19 mouse cellular contexts compared by ENCODE assay signal in the genomic region with DNA sequence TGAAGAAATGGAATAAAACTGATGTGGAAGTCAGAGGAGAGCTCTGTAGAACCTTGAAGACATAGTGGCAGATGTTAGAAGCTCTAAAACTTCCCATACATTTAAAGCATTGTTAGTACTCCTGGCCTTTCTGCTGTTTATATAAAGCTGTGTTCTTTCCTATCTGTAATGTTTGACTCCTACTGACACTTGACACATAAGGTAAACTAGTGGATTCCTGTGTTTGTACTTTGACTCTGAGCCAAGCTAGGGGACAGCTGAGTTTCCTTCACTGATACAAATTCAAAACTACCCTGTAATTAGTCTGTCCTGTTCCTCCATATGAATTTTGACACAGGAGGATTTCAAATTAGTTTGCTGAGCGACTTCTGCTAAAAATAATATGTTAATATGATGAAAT. TPM values are rescaled to one million over a fixed set of nuclear protein-coding genes. Genes with fewer than 3 reads are reported as not detected.
A peak's percentile ranks its signal among the peaks of the same experiment; 100 is the strongest.
DNase-seq lines count a peak whose midpoint lies in the region; ATAC-seq and TF ChIP-seq lines count a peak whose summit lies in the region.
"Had no signal": no experiment of that assay in that cellular context is flagged by ENCODE, and none has a peak within 500 bp of the region (broad histone marks: within the 10 kb centered on the region; RNA-seq: fewer than 3 reads in every experiment).

No protein-coding gene starts in this region.

- no peak for ATAC-seq in intestine, embryonic 14.5 days (replicated peaks; ENCODE audit: low FRiP score, low TSS enrichment, low read depth)
- ATAC-seq in intestine, postnatal 0 days, result no peak
- ATAC-seq in lung, embryonic 15.5 days (ENCODE audit: borderline replicate concordance, extremely low read depth, low FRiP score, low TSS enrichment), result no peak
- ATAC-seq in intestine, embryonic 16.5 days, result peak; percentile 47; the same call in 1 of the 2 replicates
- ATAC-seq in hindbrain, embryonic 13.5 days (ENCODE audit: low FRiP score), result no peak
- ATAC-seq: CD4-positive, CD25-positive, alpha-beta regulatory T cell, adult 4 months; forebrain, embryonic 15.5 days had no signal

- no peak for TF ChIP-seq CTCF in intestine, postnatal 0 days (IDR thresholded peaks at IDR 0.05; ENCODE audit: low read depth)

- 0 out of 2 replicates have a peak overlapping the region, but pooled peaks have one; percentile 38 for H3K27ac ChIP-seq in intestine, embryonic 14.5 days (ENCODE audit: low read depth)
- H3K27ac ChIP-seq in intestine, postnatal 0 days (ENCODE audit: low read depth, low read length), result no peak overlapping the region
- peak overlapping the region; percentile 44; the same call in 1 of the 2 replicates for H3K27ac ChIP-seq in lung, embryonic 15.5 days
- no peak overlapping the region for H3K27ac ChIP-seq in intestine, embryonic 16.5 days (ENCODE audit: low read length)
- H3K27ac ChIP-seq in hindbrain, embryonic 13.5 days, result no peak overlapping the region
- H3K27ac ChIP-seq: forebrain, embryonic 15.5 days; heart, embryonic 10.5 days; hindbrain, embryonic 14.5 days had no signal

- no peak overlapping the region for H3K4me3 ChIP-seq in intestine, embryonic 14.5 days (ENCODE audit: low read depth, low read length)
- H3K4me3 ChIP-seq in intestine, postnatal 0 days (ENCODE audit: low read depth, low read length), result no peak overlapping the region
- no peak overlapping the region for H3K4me3 ChIP-seq in lung, embryonic 15.5 days
- no peak overlapping the region for H3K4me3 ChIP-seq in intestine, embryonic 16.5 days (ENCODE audit: low read length)
- no peak overlapping the region for H3K4me3 ChIP-seq in hindbrain, embryonic 13.5 days
- H3K4me3 ChIP-seq: embryonic facial prominence, embryonic 12.5 days; forebrain, embryonic 15.5 days; heart, embryonic 10.5 days had no signal

- no peak overlapping the region for H3K9ac ChIP-seq in intestine, embryonic 14.5 days (ENCODE audit: low read length)
- no peak overlapping the region for H3K9ac ChIP-seq in intestine, postnatal 0 days (ENCODE audit: low read depth, low read length)
- H3K9ac ChIP-seq in lung, embryonic 15.5 days, result no peak overlapping the region
- no peak overlapping the region for H3K9ac ChIP-seq in intestine, embryonic 16.5 days (ENCODE audit: low read depth, low read length)
- no peak overlapping the region for H3K9ac ChIP-seq in hindbrain, embryonic 13.5 days
- H3K9ac ChIP-seq: embryonic facial prominence, embryonic 12.5 days; forebrain, embryonic 15.5 days; hindbrain, embryonic 14.5 days had no signal

- H3K27me3 ChIP-seq in intestine, embryonic 14.5 days (replicated peaks; ENCODE audit: control insufficient read depth, insufficient read depth, low read length), result no peaks in the 10 kb centered on the region
- H3K27me3 ChIP-seq in intestine, postnatal 0 days (replicated peaks; ENCODE audit: control insufficient read depth, insufficient read depth, low read length), result no peaks in the 10 kb centered on the region
- no peaks in the 10 kb centered on the region for H3K27me3 ChIP-seq in lung, embryonic 15.5 days
- no peaks in the 10 kb centered on the region for H3K27me3 ChIP-seq in intestine, embryonic 16.5 days (replicated peaks; ENCODE audit: control insufficient read depth, insufficient read depth, low read length)
- no peaks in the 10 kb centered on the region for H3K27me3 ChIP-seq in hindbrain, embryonic 13.5 days
- H3K27me3 ChIP-seq: embryonic facial prominence, embryonic 12.5 days; forebrain, embryonic 15.5 days had no signal

- no peaks in the 10 kb centered on the region for H3K36me3 ChIP-seq in intestine, embryonic 14.5 days (ENCODE audit: control insufficient read depth, insufficient read depth, low read length)
- H3K36me3 ChIP-seq in intestine, postnatal 0 days (ENCODE audit: control insufficient read depth, insufficient read depth), result no peaks in the 10 kb centered on the region
- no peaks in the 10 kb centered on the region for H3K36me3 ChIP-seq in lung, embryonic 15.5 days
- H3K36me3 ChIP-seq in intestine, embryonic 16.5 days (ENCODE audit: control insufficient read depth, insufficient read depth, low read length), result no peaks in the 10 kb centered on the region
- H3K36me3 ChIP-seq in hindbrain, embryonic 13.5 days, result no peaks in the 10 kb centered on the region
- H3K36me3 ChIP-seq: embryonic facial prominence, embryonic 12.5 days; forebrain, embryonic 15.5 days; heart, embryonic 10.5 days had no signal

- 19% methylated on average over 1 of the region's 1 CpGs for WGBS in intestine, embryonic 14.5 days
- WGBS in intestine, postnatal 0 days, result 48% methylated on average over 1 of the region's 1 CpGs
- WGBS in lung, embryonic 15.5 days, result 34% methylated on average over 1 of the region's 1 CpGs
- WGBS in intestine, embryonic 16.5 days, result 37% methylated on average over 1 of the region's 1 CpGs
- 70% methylated on average over 1 of the region's 1 CpGs for WGBS in hindbrain, embryonic 13.5 days

- peaks cover 14% of the 10 kb centered on the region; the same call in 1 of the 2 replicates for H3K4me1 ChIP-seq in intestine, embryonic 14.5 days (replicated peaks; ENCODE audit: control insufficient read depth, insufficient read depth, low read length)
- H3K4me1 ChIP-seq in intestine, postnatal 0 days (replicated peaks; ENCODE audit: control insufficient read depth, insufficient read depth, low read length), result no peaks in the 10 kb centered on the region
- peaks cover 29% of the 10 kb centered on the region for H3K4me1 ChIP-seq in lung, embryonic 15.5 days
- peaks cover 9% of the 10 kb centered on the region for H3K4me1 ChIP-seq in intestine, embryonic 16.5 days (ENCODE audit: control insufficient read depth, insufficient read depth, low read length)
- H3K4me1 ChIP-seq in hindbrain, embryonic 13.5 days (replicated peaks), result peaks cover 6% of the 10 kb centered on the region; the same call in 1 of the 2 replicates
- H3K4me1 ChIP-seq: forebrain, embryonic 15.5 days had no signal

- no peak overlapping the region for H3K4me2 ChIP-seq in intestine, embryonic 14.5 days (ENCODE audit: low read length)
- H3K4me2 ChIP-seq in intestine, postnatal 0 days (replicated peaks; ENCODE audit: low read depth), result no peak overlapping the region
- H3K4me2 ChIP-seq in lung, embryonic 15.5 days, result no peak overlapping the region
- H3K4me2 ChIP-seq in intestine, embryonic 16.5 days (ENCODE audit: low read depth, low read length), result no peak overlapping the region
- H3K4me2 ChIP-seq in hindbrain, embryonic 13.5 days, result no peak overlapping the region
- H3K4me2 ChIP-seq: embryonic facial prominence, embryonic 12.5 days; forebrain, embryonic 15.5 days; hindbrain, embryonic 14.5 days had no signal

- no peak for DNase-seq in intestine, embryonic 14.5 days (ENCODE audit: low spot score)
- no peak for DNase-seq in lung, postnatal 14 days
- peak; percentile 53 for DNase-seq in lung, postnatal 25 days (ENCODE audit: low spot score)
- DNase-seq in B cell, adult 2 months, result no peak
- DNase-seq: adrenal gland, adult 8-10 months; adrenal gland, postnatal 36 days; cerebellum, adult 11 months; cerebellum, adult 9-10 months; heart, postnatal 14 days had no signal

- H3K9me3 ChIP-seq in intestine, embryonic 14.5 days (ENCODE audit: control insufficient read depth, low read length), result no peaks in the 10 kb centered on the region
- no peaks in the 10 kb centered on the region for H3K9me3 ChIP-seq in intestine, postnatal 0 days (ENCODE audit: control insufficient read depth)
- no peaks in the 10 kb centered on the region for H3K9me3 ChIP-seq in lung, embryonic 15.5 days
- H3K9me3 ChIP-seq in intestine, embryonic 16.5 days (ENCODE audit: control insufficient read depth, low read length), result no peaks in the 10 kb centered on the region
- H3K9me3 ChIP-seq in hindbrain, embryonic 13.5 days, result no peaks in the 10 kb centered on the region
- H3K9me3 ChIP-seq: embryonic facial prominence, embryonic 12.5 days; forebrain, embryonic 15.5 days; G1E; heart, embryonic 10.5 days had no signal

RNA-seq across cellular contexts. Expression of a gene that starts 27.5 kb away (rescaled TPM):
- polyA plus RNA-seq in intestine, embryonic 14.5 days (2014; fragmentation: Nextera tagmentation; extraction: Ambion mirVana), result 115 and 128 TPM in 2 replicates
- polyA plus RNA-seq in intestine, postnatal 0 days (2015; fragmentation: Nextera tagmentation; extraction: Ambion mirVana), result 50.8 and 62.2 TPM in 2 replicates
- polyA plus RNA-seq in lung, embryonic 15.5 days (2015; fragmentation: Nextera tagmentation; extraction: Ambion mirVana), result 212 and 239 TPM in 2 replicates
- 88.9 and 99.0 TPM in 2 replicates for polyA plus RNA-seq in intestine, embryonic 16.5 days (2015; fragmentation: Nextera tagmentation; extraction: Ambion mirVana)
- 224 and 230 TPM in 2 replicates for polyA plus RNA-seq in hindbrain, embryonic 13.5 days (2015; fragmentation: Nextera tagmentation; extraction: Ambion mirVana)

Comparison
In these comparisons a context has a peak if more than half of its experiments do, and no peak if none do; other contexts are left out.
1. H3K27ac ChIP-seq: peak in intestine, embryonic 14.5 days (single experiment) and lung, embryonic 15.5 days (single experiment); none in intestine, postnatal 0 days (single experiment), intestine, embryonic 16.5 days (single experiment) and hindbrain, embryonic 13.5 days (single experiment).